In genomic region chr1:185438841-185439580, GRCm38 (mm10) we compare ENCODE assay signal across 8 mouse cellular contexts. TPM values are rescaled to one million over a fixed set of nuclear protein-coding genes. Genes with fewer than 3 reads are reported as not detected.
A peak's percentile ranks its signal among the peaks of the same experiment; 100 is the strongest.
DNase-seq lines count a peak whose midpoint lies in the region; ATAC-seq and TF ChIP-seq lines count a peak whose summit lies in the region.

No protein-coding gene starts in this region.

- no peak for ATAC-seq in kidney, postnatal 0 days (replicated peaks; ENCODE audit: low FRiP score, low read depth)
- ATAC-seq in midbrain, postnatal 0 days (ENCODE audit: low FRiP score), result no peak

- H3K4me2 ChIP-seq in kidney, postnatal 0 days (ENCODE audit: low read length), result no peak overlapping the region
- H3K4me2 ChIP-seq in midbrain, postnatal 0 days (ENCODE audit: low read depth, low read length, poor library complexity, severe bottlenecking), result no peak overlapping the region

- no peak overlapping the region for H3K27ac ChIP-seq in kidney, postnatal 0 days
- H3K27ac ChIP-seq in midbrain, postnatal 0 days (ENCODE audit: low read depth, low read length), result 0 out of 2 replicates have a peak overlapping the region, but pooled peaks have one; percentile 38

- no peak for DNase-seq in kidney, postnatal 0 days (ENCODE audit: low spot score)
- no peak for DNase-seq in kidney, adult 18-20 months
- DNase-seq in cerebellum, adult 11-12 months, result peak; percentile 88
- peak; percentile 39 to 49 for DNase-seq in frontal cortex, postnatal 14 days (ENCODE audit: low spot score in 2 of 2)
- DNase-seq in midbrain, postnatal 0 days (ENCODE audit: low spot score), result peak; percentile 95
- DNase-seq in embryo, embryonic 10 days (ENCODE audit: low spot score), result no peak
- no peak for DNase-seq in c-Kit-positive CD71-positive TER-119-positive erythroid progenitor cells, embryonic 14.5 days (ENCODE audit: low spot score)
- no peak for DNase-seq in adrenal gland, postnatal 4 days (ENCODE audit: low spot score in 2 of 2)

- no peak overlapping the region for H3K4me3 ChIP-seq in kidney, postnatal 0 days (replicated peaks; ENCODE audit: low read depth, low read length)
- H3K4me3 ChIP-seq in midbrain, postnatal 0 days (ENCODE audit: low read depth, low read length), result no peak overlapping the region

- no peaks in the 10 kb centered on the region for H3K9me3 ChIP-seq in kidney, postnatal 0 days (replicated peaks; ENCODE audit: low read length)
- no peaks in the 10 kb centered on the region for H3K9me3 ChIP-seq in midbrain, postnatal 0 days (ENCODE audit: low read length)

- H3K36me3 ChIP-seq in kidney, postnatal 0 days (ENCODE audit: insufficient read depth, low read length), result no peaks in the 10 kb centered on the region
- no peaks in the 10 kb centered on the region for H3K36me3 ChIP-seq in midbrain, postnatal 0 days (ENCODE audit: insufficient read depth, low read length)

- 65% methylated on average over 9 of the region's 9 CpGs for WGBS in kidney, postnatal 0 days
- WGBS in midbrain, postnatal 0 days, result 59% methylated on average over 9 of the region's 9 CpGs

- no peaks in the 10 kb centered on the region for H3K27me3 ChIP-seq in kidney, postnatal 0 days (ENCODE audit: insufficient read depth, low read length)
- H3K27me3 ChIP-seq in midbrain, postnatal 0 days (ENCODE audit: insufficient read depth, low read length), result no peaks in the 10 kb centered on the region

- no peak overlapping the region for H3K9ac ChIP-seq in kidney, postnatal 0 days (ENCODE audit: low read depth, low read length)
- H3K9ac ChIP-seq in midbrain, postnatal 0 days (replicated peaks; ENCODE audit: low read length, poor library complexity, severe bottlenecking), result no peak overlapping the region

- no peaks in the 10 kb centered on the region for H3K4me1 ChIP-seq in kidney, postnatal 0 days (replicated peaks; ENCODE audit: insufficient read depth, low read length)
- H3K4me1 ChIP-seq in midbrain, postnatal 0 days (ENCODE audit: insufficient read depth, low read length), result 0 out of 2 replicates have a peak, but pooled peaks cover 2% of the 10 kb centered on the region

- TF ChIP-seq CTCF in kidney, postnatal 0 days (IDR thresholded peaks at IDR 0.05; ENCODE audit: low read depth), result peak; percentile 41; the same call in 1 of the 2 replicates
- peak; percentile 70 for TF ChIP-seq CTCF in midbrain, postnatal 0 days (IDR thresholded peaks at IDR 0.05)

RNA-seq across cellular contexts. Expression of gene Slc30a10, which starts 15.6 kb away (rescaled TPM):
- 0.08 and 0.11 TPM in 2 replicates for polyA plus RNA-seq in kidney, postnatal 0 days (2015; fragmentation: Nextera tagmentation; extraction: Ambion mirVana)
- total RNA-seq in midbrain, postnatal 0 days (2014; rRNA removed), result 19.1 and 21.9 TPM in 2 replicates
- polyA plus RNA-seq in midbrain, postnatal 0 days (2015; fragmentation: Nextera tagmentation; extraction: Ambion mirVana), result 6.6 and 6.8 TPM in 2 replicates
- 1 to 10 TPM in 1 of 2 experiments, under 1 TPM in 1; 0.76 to 2.6 TPM for total RNA-seq in adrenal gland, postnatal 4 days (2021)

Comparison
In these comparisons a context has a peak if more than half of its experiments do, and no peak if none do; other contexts are left out.
1. DNase-seq: peak in cerebellum, adult 11-12 months (single experiment), frontal cortex, postnatal 14 days (2 of 2) and midbrain, postnatal 0 days (single experiment); none in kidney, postnatal 0 days (single experiment), kidney, adult 18-20 months (single experiment), embryo, embryonic 10 days (single experiment), c-Kit-positive CD71-positive TER-119-positive erythroid progenitor cells, embryonic 14.5 days (single experiment) and adrenal gland, postnatal 4 days (0 of 2).